Mouse (Mus musculus) forebrain, postnatal 0 days (tissue): ENCODE measurements around the gene Dglucy. TPM values are rescaled to one million over a fixed set of nuclear protein-coding genes. Genes with fewer than 3 reads are reported as not detected.
A peak's percentile ranks its signal among the peaks of the same experiment; 100 is the strongest.

Experiments used
- ATAC-seq: fragments of 200-750 bp; cut with Nextera tagmentation; 2 replicates; pipeline ENCODE4 v1.8.0; 2017; ENCODE audit warnings: mild to moderate bottlenecking, moderate library complexity
- DNase-seq: peaks from one replicate; pipeline ENCODE4 v3.0.0-alpha.2; 2015
- H3K27ac ChIP-seq: fragments of 300-500 bp; sonication (generic); 2 replicates; pipeline ENCODE4 v1.5.1; 2014; ENCODE audit warnings: low read depth, mild to moderate bottlenecking, antibody characterized with exemption, low read length, moderate library complexity, mixed read lengths
- H3K27me3 ChIP-seq: fragments of 300-500 bp; sonication (generic); 2 replicates; pipeline ENCODE4 v1.6.1; 2014; ENCODE audit warnings: mild to moderate bottlenecking, low read length, mixed read lengths; ENCODE audit not compliant: insufficient read depth
- H3K36me3 ChIP-seq: fragments of 300-500 bp; sonication (generic); 2 replicates; pipeline ENCODE4 v1.6.1; 2014; ENCODE audit warnings: mild to moderate bottlenecking, moderate library complexity; ENCODE audit not compliant: insufficient read depth
- H3K4me1 ChIP-seq: fragments of 300-500 bp; sonication (generic); 2 replicates; pipeline ENCODE4 v1.6.1; 2014; ENCODE audit warnings: antibody characterized with exemption; ENCODE audit not compliant: insufficient read depth
- H3K4me2 ChIP-seq: fragments of 300-500 bp; sonication (generic); 2 replicates; pipeline ENCODE4 v1.6.1; 2014; ENCODE audit warnings: low read depth, mild to moderate bottlenecking, moderate library complexity
- H3K4me3 ChIP-seq: fragments of 300-500 bp; sonication (generic); 2 replicates; pipeline ENCODE4 v1.5.1; 2014; ENCODE audit warnings: low read depth, low read length, mixed read lengths
- H3K9ac ChIP-seq: fragments of 300-500 bp; sonication (generic); 2 replicates; pipeline ENCODE4 v1.6.1; 2014; ENCODE audit warnings: mild to moderate bottlenecking
- H3K9me3 ChIP-seq: fragments of 300-500 bp; sonication (generic); 2 replicates; pipeline ENCODE4 v1.6.1; 2016; ENCODE audit warnings: low read length
- CTCF ChIP-seq: sonication (generic); IDR thresholded peaks from 2 replicates; pipeline ENCODE4 v1.5.1; 2016; ENCODE audit warnings: antibody characterized with exemption, control low read depth, low read depth
- WGBS: fragments of 180-500 bp; shearing (Covaris S2); extraction: QIAGEN DNeasy Blood & Tissue Kit; methylation state at CpG from one replicate; pipeline ENCODE4 v1.1.7; 2014; 5-methylcytosine and 5-hydroxymethylcytosine counted together
- polyA plus RNA-seq: library from polyadenylated mRNA; unstranded; fragments of >200 nt; fragmentation: Nextera tagmentation; extraction: Ambion mirVana; gene quantifications from 2 replicates; pipeline ENCODE4 v1.2.1, GENCODE M21; 2015
- total RNA-seq: library from RNA; depleted of rRNA; stranded (reverse); fragments of >200 nt; gene quantifications from 2 replicates; pipeline ENCODE4 v1.2.3, GENCODE M21; 2014

The Dglucy gene
- total and polyA plus RNA-seq, 2 experiments from 2014 or later = 2.6 to 4.5 TPM

GRCm38 (mm10) chr12:100852370-100852769, 73.5 kb downstream of the Dglucy start:
- Histone ChIP-seq H3K4me3 (no peak overlapping the region), H3K36me3 (no peaks in the 10 kb centered on the region), H3K27ac (no peak overlapping the region), H3K9me3 (no peaks in the 10 kb centered on the region), H3K9ac (no peak overlapping the region), H3K4me2 (no peak overlapping the region), H3K4me1 (no peaks in the 10 kb centered on the region), H3K27me3 (no peaks in the 10 kb centered on the region)
- 85% methylated on average over 3 of the region's 3 CpGs for WGBS
- no peak for TF ChIP-seq CTCF
- ATAC-seq (no peak), DNase-seq (no peak)

- no peak overlapping the region for H3K4me3 ChIP-seq
- no peak overlapping the region for H3K4me2 ChIP-seq
- no peaks in the 10 kb centered on the region for H3K27me3 ChIP-seq
- TF ChIP-seq CTCF = no peak
- DNase-seq (no peak), ATAC-seq (no peak)
- H3K4me1 ChIP-seq = no peaks in the 10 kb centered on the region
- WGBS = 90% methylated on average over 2 of the region's 2 CpGs
- no peaks in the 10 kb centered on the region for H3K36me3 ChIP-seq
- H3K9me3 ChIP-seq = no peaks in the 10 kb centered on the region
- no peak overlapping the region for H3K9ac ChIP-seq
- no peak overlapping the region for H3K27ac ChIP-seq
Observed at GRCm38 (mm10) chr12:100856337-100856736, 77.5 kb downstream of the Dglucy start.

- TF ChIP-seq CTCF = no peak
- Histone ChIP-seq H3K36me3 (no peaks in the 10 kb centered on the region), H3K4me1 (no peaks in the 10 kb centered on the region), H3K9ac (no peak overlapping the region), H3K9me3 (no peaks in the 10 kb centered on the region), H3K27me3 (no peaks in the 10 kb centered on the region), H3K4me3 (no peak overlapping the region), H3K27ac (no peak overlapping the region), H3K4me2 (no peak overlapping the region)
- 75% methylated on average over 7 of the region's 7 CpGs for WGBS
- DNase-seq = no peak
- no peak for ATAC-seq
Observed at GRCm38 (mm10) chr12:100857791-100858190, 78.9 kb downstream of the Dglucy start.

- Histone ChIP-seq H3K4me2 (no peak overlapping the region), H3K27me3 (no peaks in the 10 kb centered on the region), H3K9me3 (no peaks in the 10 kb centered on the region), H3K36me3 (no peaks in the 10 kb centered on the region), H3K9ac (no peak overlapping the region), H3K4me3 (no peak overlapping the region), H3K27ac (no peak overlapping the region), H3K4me1 (no peaks in the 10 kb centered on the region)
- DNase-seq (no peak), ATAC-seq (no peak)
- no peak for TF ChIP-seq CTCF
- 89% methylated on average over 3 of the region's 3 CpGs for WGBS
Observed at GRCm38 (mm10) chr12:100862272-100862671, 83.4 kb downstream of the Dglucy start.

GRCm38 (mm10) chr12:100862856-100863446, 84.1 kb downstream of the Dglucy start:
- no peaks in the 10 kb centered on the region for H3K4me1 ChIP-seq
- TF ChIP-seq CTCF = no peak
- H3K9ac ChIP-seq = no peak overlapping the region
- no peak overlapping the region for H3K27ac ChIP-seq
- H3K4me3 ChIP-seq = no peak overlapping the region
- ATAC-seq = no peak
- 81% methylated on average over 3 of the region's 3 CpGs for WGBS
- H3K9me3 ChIP-seq = no peaks in the 10 kb centered on the region
- H3K4me2 ChIP-seq = no peak overlapping the region
- no peak for DNase-seq
- no peaks in the 10 kb centered on the region for H3K27me3 ChIP-seq
- no peaks in the 10 kb centered on the region for H3K36me3 ChIP-seq

- Histone ChIP-seq H3K4me1 (no peaks in the 10 kb centered on the region), H3K4me3 (no peak overlapping the region), H3K9ac (no peak overlapping the region), H3K27ac (no peak overlapping the region), H3K27me3 (no peaks in the 10 kb centered on the region), H3K36me3 (no peaks in the 10 kb centered on the region), H3K9me3 (no peaks in the 10 kb centered on the region), H3K4me2 (no peak overlapping the region)
- no peak for TF ChIP-seq CTCF
- DNase-seq (no peak), ATAC-seq (no peak)
Observed at GRCm38 (mm10) chr12:100865072-100865471, 86.2 kb downstream of the Dglucy start.

GRCm38 (mm10) chr12:100865509-100866078, 86.7 kb downstream of the Dglucy start:
- H3K4me3 ChIP-seq = no peak overlapping the region
- H3K4me1 ChIP-seq = no peaks in the 10 kb centered on the region
- H3K4me2 ChIP-seq = no peak overlapping the region
- TF ChIP-seq CTCF = no peak
- no peak overlapping the region for H3K27ac ChIP-seq
- ATAC-seq (peak; percentile 45), DNase-seq (no peak)
- no peaks in the 10 kb centered on the region for H3K27me3 ChIP-seq
- H3K9ac ChIP-seq = no peak overlapping the region
- H3K36me3 ChIP-seq = no peaks in the 10 kb centered on the region
- H3K9me3 ChIP-seq = no peaks in the 10 kb centered on the region
- WGBS = 66% methylated on average over 11 of the region's 11 CpGs
